Mouse (Mus musculus): ENCODE results near the gene Tbc1d10b. TPM values are rescaled to one million over a fixed set of nuclear protein-coding genes. Genes with fewer than 3 reads are reported as not detected.
"Not testable (repeated sequence)": the region's sequence is repeated elsewhere in the genome, so short reads cannot be mapped to it uniquely, and the experiment has no call there.

Gene Tbc1d10b
- polyA plus RNA-seq (2016; fragmentation: Nextera tagmentation; extraction: Ambion mirVana) = 46.5 and 47.2 TPM in 2 replicates

GRCm38 (mm10) chr7:127208295-127208552, at the start of gene Tbc1d10b:
Gene Tbc1d10b (minus strand): TSS chr7:127208468.
- peaks cover 12% of the 10 kb centered on the region for H3K36me3 ChIP-seq
- no peaks in the 10 kb centered on the region for H3K9me3 ChIP-seq (replicated peaks)
- ATAC-seq (ENCODE audit: low FRiP score) = peak; percentile 10; the same call in 1 of the 2 replicates
- peak within 1 kb of the TSS; percentile 97 for H3K9ac ChIP-seq
- H3K4me1 ChIP-seq = peaks cover 28% of the 10 kb centered on the region
- under 1% methylated on average over 34 of the region's 44 CpGs for WGBS
- H3K4me3 ChIP-seq = peak within 1 kb of the TSS; percentile 98
- peak within 1 kb of the TSS; percentile 93 for H3K4me2 ChIP-seq (replicated peaks)
- H3K27me3 ChIP-seq = peaks cover 1% of the 10 kb centered on the region; the same call in 1 of the 2 replicates
- H3K27ac ChIP-seq = peak within 1 kb of the TSS; percentile 89

- peaks cover 29% of the 10 kb centered on the region for H3K4me1 ChIP-seq
- no peak overlapping the region for H3K4me2 ChIP-seq (replicated peaks)
- no peak overlapping the region for H3K9ac ChIP-seq
- peaks cover 13% of the 10 kb centered on the region for H3K36me3 ChIP-seq
- H3K27ac ChIP-seq = no peak overlapping the region
- WGBS = 91% methylated on average over 5 of the region's 5 CpGs
- H3K27me3 ChIP-seq = no peaks in the 10 kb centered on the region
- ATAC-seq (ENCODE audit: low FRiP score) = no peak
- H3K9me3 ChIP-seq (replicated peaks) = no peaks in the 10 kb centered on the region
- H3K4me3 ChIP-seq = no peak overlapping the region
Measured at GRCm38 (mm10) chr7:127256518-127256917, 48.2 kb upstream of the Tbc1d10b start.

- H3K4me1 ChIP-seq = peaks cover 25% of the 10 kb centered on the region
- H3K4me3 ChIP-seq = no peak overlapping the region
- H3K27ac ChIP-seq = no peak overlapping the region
- ATAC-seq (ENCODE audit: low FRiP score) = no peak
- no peaks in the 10 kb centered on the region for H3K9me3 ChIP-seq (replicated peaks)
- H3K27me3 ChIP-seq = no peaks in the 10 kb centered on the region
- no peak overlapping the region for H3K4me2 ChIP-seq (replicated peaks)
- peaks cover 13% of the 10 kb centered on the region for H3K36me3 ChIP-seq
- no peak overlapping the region for H3K9ac ChIP-seq
- WGBS = 95% methylated on average over 2 of the region's 2 CpGs
Measured at GRCm38 (mm10) chr7:127255965-127256364, 47.7 kb upstream of the Tbc1d10b start.

GRCm38 (mm10) chr7:127255008-127255407, 46.7 kb upstream of the Tbc1d10b start:
- Histone ChIP-seq H3K9ac (peak overlapping the region; percentile 78), H3K36me3 (peaks cover 13% of the 10 kb centered on the region), H3K4me2 (replicated peaks) (peak overlapping the region; percentile 88), H3K4me1 (peaks cover 23% of the 10 kb centered on the region), H3K27me3 (no peaks in the 10 kb centered on the region), H3K9me3 (replicated peaks) (no peaks in the 10 kb centered on the region), H3K27ac (peak overlapping the region; percentile 87; the same call in 1 of the 2 replicates), H3K4me3 (peak overlapping the region; percentile 60)
- no peak for ATAC-seq (ENCODE audit: low FRiP score)
- 39% methylated on average over 4 of the region's 4 CpGs for WGBS

GRCm38 (mm10) chr7:127253821-127254769, 45.8 kb upstream of the Tbc1d10b start:
- 1% methylated on average over 135 of the region's 136 CpGs for WGBS

GRCm38 (mm10) chr7:127253341-127253740, 45.1 kb upstream of the Tbc1d10b start:
- peaks cover 12% of the 10 kb centered on the region for H3K4me1 ChIP-seq

More at GRCm38 (mm10) chr7:127253821-127254769, 45.8 kb upstream of the Tbc1d10b start:
- ATAC-seq (ENCODE audit: low FRiP score) = peak; percentile 95
- Histone ChIP-seq H3K4me1 (peaks cover 14% of the 10 kb centered on the region), H3K36me3 (peaks cover 22% of the 10 kb centered on the region), H3K4me3 (peak overlapping the region; percentile 60), H3K9me3 (replicated peaks) (no peaks in the 10 kb centered on the region), H3K27me3 (no peaks in the 10 kb centered on the region), H3K27ac (peak overlapping the region; percentile 87), H3K9ac (peak overlapping the region; percentile 78), H3K4me2 (replicated peaks) (peak overlapping the region; percentile 88)

GRCm38 (mm10) chr7:127252414-127252813, 44.1 kb upstream of the Tbc1d10b start:
- no peak overlapping the region for H3K27ac ChIP-seq
- no peak overlapping the region for H3K4me2 ChIP-seq (replicated peaks)
- no peak for ATAC-seq (ENCODE audit: low FRiP score)
- peaks cover 12% of the 10 kb centered on the region for H3K4me1 ChIP-seq
- 83% methylated on average over 2 of the region's 2 CpGs for WGBS
- H3K9ac ChIP-seq = no peak overlapping the region
- H3K36me3 ChIP-seq = peaks cover 22% of the 10 kb centered on the region
- no peaks in the 10 kb centered on the region for H3K27me3 ChIP-seq
- no peak overlapping the region for H3K4me3 ChIP-seq
- H3K9me3 ChIP-seq (replicated peaks) = no peaks in the 10 kb centered on the region

More at GRCm38 (mm10) chr7:127253341-127253740, 45.1 kb upstream of the Tbc1d10b start:
- Histone ChIP-seq H3K9ac (peak overlapping the region; percentile 78), H3K27ac (peak overlapping the region; percentile 87), H3K36me3 (peaks cover 22% of the 10 kb centered on the region), H3K4me2 (replicated peaks) (peak overlapping the region; percentile 88), H3K4me3 (peak overlapping the region; percentile 60), H3K9me3 (replicated peaks) (no peaks in the 10 kb centered on the region), H3K27me3 (no peaks in the 10 kb centered on the region)
- ATAC-seq (ENCODE audit: low FRiP score) = no peak; the same call in 1 of the 2 replicates
- 86% methylated on average over 6 of the region's 6 CpGs for WGBS

- peaks cover 19% of the 10 kb centered on the region; the same call in 1 of the 2 replicates for H3K36me3 ChIP-seq
- 92% methylated on average over 8 of the region's 8 CpGs for WGBS
- not testable (repeated sequence) for H3K4me3 ChIP-seq
Measured at GRCm38 (mm10) chr7:127250511-127250910, 42.2 kb upstream of the Tbc1d10b start.

GRCm38 (mm10) chr7:127244658-127245510, 36.6 kb upstream of the Tbc1d10b start:
- WGBS = 13% methylated on average over 32 of the region's 33 CpGs

More at GRCm38 (mm10) chr7:127250511-127250910, 42.2 kb upstream of the Tbc1d10b start:
- ATAC-seq (ENCODE audit: low FRiP score); H3K27me3 ChIP-seq; H3K9ac ChIP-seq; H3K27ac ChIP-seq; H3K4me2 ChIP-seq (replicated peaks); H3K9me3 ChIP-seq (replicated peaks): not testable (repeated sequence)
- H3K4me1 ChIP-seq = peaks cover 24% of the 10 kb centered on the region

GRCm38 (mm10) chr7:127243870-127244657, 35.8 kb upstream of the Tbc1d10b start, which contains the start of gene Zfp771:
Gene Zfp771 (plus strand): TSS chr7:127244274.
- Histone ChIP-seq H3K9me3 (replicated peaks) (no peaks in the 10 kb centered on the region), H3K4me3 (peak within 1 kb of the TSS; percentile 83), H3K4me1 (peaks cover 25% of the 10 kb centered on the region), H3K27ac (peak within 1 kb of the TSS; percentile 84), H3K4me2 (replicated peaks) (peak within 1 kb of the TSS; percentile 88), H3K36me3 (peaks cover 12% of the 10 kb centered on the region), H3K9ac (peak within 1 kb of the TSS; percentile 91), H3K27me3 (no peaks in the 10 kb centered on the region)
- WGBS = under 1% methylated on average over 50 of the region's 56 CpGs
- peak; percentile 97 for ATAC-seq (ENCODE audit: low FRiP score)

More at GRCm38 (mm10) chr7:127244658-127245510, 36.6 kb upstream of the Tbc1d10b start:
- H3K27me3 ChIP-seq = no peaks in the 10 kb centered on the region
- H3K4me3 ChIP-seq = peak overlapping the region; percentile 83
- peak overlapping the region; percentile 91 for H3K9ac ChIP-seq
- H3K4me2 ChIP-seq (replicated peaks) = peak overlapping the region; percentile 88
- peak overlapping the region; percentile 84 for H3K27ac ChIP-seq
- H3K4me1 ChIP-seq = peaks cover 25% of the 10 kb centered on the region
- ATAC-seq (ENCODE audit: low FRiP score) = peak; percentile 78
- peaks cover 18% of the 10 kb centered on the region; the same call in 1 of the 2 replicates for H3K36me3 ChIP-seq
- H3K9me3 ChIP-seq (replicated peaks) = no peaks in the 10 kb centered on the region

- no peaks in the 10 kb centered on the region for H3K27me3 ChIP-seq
- peaks cover 19% of the 10 kb centered on the region for H3K36me3 ChIP-seq
- H3K4me2 ChIP-seq (replicated peaks) = peak overlapping the region; percentile 88
- peak overlapping the region; percentile 83 for H3K4me3 ChIP-seq
- no peak for ATAC-seq (ENCODE audit: low FRiP score)
- H3K9me3 ChIP-seq (replicated peaks) = no peaks in the 10 kb centered on the region
- peak overlapping the region; percentile 91; the same call in 1 of the 2 replicates for H3K9ac ChIP-seq
- peaks cover 25% of the 10 kb centered on the region for H3K4me1 ChIP-seq
- 49% methylated on average over 2 of the region's 2 CpGs for WGBS
- H3K27ac ChIP-seq = peak overlapping the region; percentile 84
Measured at GRCm38 (mm10) chr7:127243361-127243867, 35.1 kb upstream of the Tbc1d10b start.
